Comparison of ENCODE assay signal across 29 mouse cellular contexts in the genomic region with DNA sequence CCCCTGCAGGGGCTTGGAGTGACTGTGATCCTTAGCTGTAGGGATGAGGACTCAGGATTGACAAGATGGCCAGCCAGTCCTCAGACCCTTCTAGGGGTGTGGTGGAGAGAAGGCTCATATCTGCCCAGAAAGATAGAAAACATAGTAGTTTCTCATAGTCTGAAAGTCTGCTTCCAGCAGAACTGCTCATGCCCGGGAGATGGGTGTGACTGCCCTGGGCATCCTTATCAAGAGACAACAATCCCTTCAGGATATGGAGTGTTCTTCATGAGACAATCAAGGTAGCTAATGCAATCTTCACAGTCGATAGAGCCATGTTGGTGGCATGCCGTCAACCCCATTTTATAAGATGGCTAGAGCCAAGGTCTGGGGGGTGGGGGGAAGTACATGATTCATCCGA.
DNase-seq lines count a peak whose midpoint lies in the region; ATAC-seq and TF ChIP-seq lines count a peak whose summit lies in the region.
"Had no signal": no experiment of that assay in that cellular context is flagged by ENCODE, and none has a peak within 500 bp of the region (broad histone marks: within the 10 kb centered on the region; RNA-seq: fewer than 3 reads in every experiment).

No protein-coding gene starts in this region.

- H3K27ac ChIP-seq in forebrain, embryonic 11.5 days (ENCODE audit: low read depth, low read length) = no peak overlapping the region
- no peak overlapping the region for H3K27ac ChIP-seq in forebrain, embryonic 12.5 days
- no peak overlapping the region for H3K27ac ChIP-seq in liver, postnatal 0 days (ENCODE audit: low read depth)
- no peak overlapping the region for H3K27ac ChIP-seq in liver, embryonic 13.5 days
- H3K27ac ChIP-seq in liver, embryonic 15.5 days (replicated peaks) = no peak overlapping the region
- no peak overlapping the region for H3K27ac ChIP-seq in neural tube, embryonic 15.5 days (replicated peaks)
- H3K27ac ChIP-seq: embryonic facial prominence, embryonic 13.5 days; embryonic facial prominence, embryonic 15.5 days; forebrain, embryonic 10.5 days had no signal

- no peak overlapping the region for H3K4me3 ChIP-seq in forebrain, embryonic 11.5 days (ENCODE audit: low read depth, low read length)
- no peak overlapping the region for H3K4me3 ChIP-seq in forebrain, embryonic 12.5 days (replicated peaks)
- no peak overlapping the region for H3K4me3 ChIP-seq in liver, postnatal 0 days (ENCODE audit: low read depth, low read length)
- H3K4me3 ChIP-seq in liver, embryonic 13.5 days (replicated peaks) = no peak overlapping the region
- H3K4me3 ChIP-seq in liver, embryonic 15.5 days (replicated peaks) = no peak overlapping the region
- no peak overlapping the region for H3K4me3 ChIP-seq in neural tube, embryonic 15.5 days (replicated peaks)
- H3K4me3 ChIP-seq: embryonic facial prominence, embryonic 13.5 days; embryonic facial prominence, embryonic 15.5 days; erythroblast, embryonic 14.5 days; forebrain, embryonic 10.5 days had no signal

- 96% methylated on average over 4 of the region's 4 CpGs for WGBS in forebrain, embryonic 11.5 days
- 92% methylated on average over 4 of the region's 4 CpGs for WGBS in forebrain, embryonic 12.5 days
- WGBS in liver, postnatal 0 days (ENCODE audit: insufficient replicate concordance) = 59% methylated on average over 4 of the region's 4 CpGs
- WGBS in liver, embryonic 13.5 days (ENCODE audit: insufficient replicate concordance) = 28% methylated on average over 4 of the region's 4 CpGs
- 30% methylated on average over 4 of the region's 4 CpGs for WGBS in liver, embryonic 15.5 days (ENCODE audit: insufficient replicate concordance)
- WGBS in neural tube, embryonic 15.5 days = 90% methylated on average over 4 of the region's 4 CpGs

- H3K27me3 ChIP-seq in forebrain, embryonic 11.5 days (ENCODE audit: control insufficient read depth, insufficient read depth, low read length) = no peaks in the 10 kb centered on the region
- H3K27me3 ChIP-seq in forebrain, embryonic 12.5 days = peaks cover 3% of the 10 kb centered on the region; the same call in 1 of the 2 replicates
- no peaks in the 10 kb centered on the region for H3K27me3 ChIP-seq in liver, postnatal 0 days (ENCODE audit: insufficient read depth, low read length)
- no peaks in the 10 kb centered on the region for H3K27me3 ChIP-seq in liver, embryonic 13.5 days
- 0 out of 2 replicates have a peak, but pooled peaks cover 3% of the 10 kb centered on the region for H3K27me3 ChIP-seq in liver, embryonic 15.5 days
- no peaks in the 10 kb centered on the region for H3K27me3 ChIP-seq in neural tube, embryonic 15.5 days (replicated peaks)
- H3K27me3 ChIP-seq: embryonic facial prominence, embryonic 13.5 days; embryonic facial prominence, embryonic 15.5 days had no signal

- TF ChIP-seq CTCF in liver, postnatal 0 days (IDR thresholded peaks at IDR 0.05; ENCODE audit: low read depth) = no peak

- DNase-seq in forebrain, embryonic 11.5 days (ENCODE audit: low spot score) = peak; percentile 11
- DNase-seq in liver = peak; percentile 6
- no peak for DNase-seq in liver, postnatal 0 days
- no peak for DNase-seq in liver, embryonic 13.5 days
- no peak for DNase-seq in adrenal gland, adult (ENCODE audit: inconsistent age in 2 of 2, low spot score in 1 of 2)
- DNase-seq: adrenal gland, adult 2 months; adrenal gland, postnatal 10 days; adrenal gland, postnatal 25 days; B cell, adult 2 months; cerebellum, adult 11 months; cerebellum, adult 18-20 months; cerebellum, adult 8-10 months; cerebellum, adult 9-11 months; cerebellum, postnatal 14 days; cerebellum, postnatal 36 days; embryo, embryonic 11 days had no signal

- peaks cover 7% of the 10 kb centered on the region; the same call in 1 of the 2 replicates for H3K4me1 ChIP-seq in forebrain, embryonic 11.5 days (replicated peaks; ENCODE audit: control insufficient read depth, insufficient read depth, low read length)
- H3K4me1 ChIP-seq in forebrain, embryonic 12.5 days = peaks cover 12% of the 10 kb centered on the region
- H3K4me1 ChIP-seq in liver, postnatal 0 days (ENCODE audit: insufficient read depth) = no peaks in the 10 kb centered on the region
- peaks cover 7% of the 10 kb centered on the region for H3K4me1 ChIP-seq in liver, embryonic 13.5 days (replicated peaks)
- H3K4me1 ChIP-seq in liver, embryonic 15.5 days (replicated peaks) = 0 out of 2 replicates have a peak, but pooled peaks cover 7% of the 10 kb centered on the region
- no peaks in the 10 kb centered on the region for H3K4me1 ChIP-seq in neural tube, embryonic 15.5 days
- H3K4me1 ChIP-seq: embryonic facial prominence, embryonic 15.5 days had no signal

- no peaks in the 10 kb centered on the region for H3K36me3 ChIP-seq in forebrain, embryonic 11.5 days (ENCODE audit: control insufficient read depth, insufficient read depth, low read length)
- H3K36me3 ChIP-seq in forebrain, embryonic 12.5 days (replicated peaks) = no peaks in the 10 kb centered on the region
- H3K36me3 ChIP-seq in liver, postnatal 0 days (replicated peaks; ENCODE audit: insufficient read depth, low read length) = no peaks in the 10 kb centered on the region
- no peaks in the 10 kb centered on the region for H3K36me3 ChIP-seq in liver, embryonic 13.5 days
- no peaks in the 10 kb centered on the region for H3K36me3 ChIP-seq in liver, embryonic 15.5 days (replicated peaks)
- no peaks in the 10 kb centered on the region for H3K36me3 ChIP-seq in neural tube, embryonic 15.5 days
- H3K36me3 ChIP-seq: embryonic facial prominence, embryonic 13.5 days; embryonic facial prominence, embryonic 15.5 days; forebrain, embryonic 10.5 days; G1E had no signal

- no peak for ATAC-seq in forebrain, embryonic 11.5 days (replicated peaks; ENCODE audit: low FRiP score)
- ATAC-seq in forebrain, embryonic 12.5 days (ENCODE audit: low FRiP score) = no peak
- no peak for ATAC-seq in liver, postnatal 0 days
- peak; percentile 70 for ATAC-seq in liver, embryonic 13.5 days (ENCODE audit: low read depth)
- peak; percentile 15; the same call in 1 of the 2 replicates for ATAC-seq in liver, embryonic 15.5 days (ENCODE audit: insufficient read depth)
- ATAC-seq in neural tube, embryonic 15.5 days (ENCODE audit: low FRiP score) = no peak
- ATAC-seq: activated CD4-positive, CD25-positive, alpha-beta regulatory T cell, adult 4 months; CD4-positive, CD25-positive, alpha-beta regulatory T cell, adult 4 months; forebrain, embryonic 14.5 days; forebrain, embryonic 16.5 days; Patski had no signal

- H3K9me3 ChIP-seq in forebrain, embryonic 11.5 days (ENCODE audit: control insufficient read depth, low read length) = no peaks in the 10 kb centered on the region
- no peaks in the 10 kb centered on the region for H3K9me3 ChIP-seq in forebrain, embryonic 12.5 days
- no peaks in the 10 kb centered on the region for H3K9me3 ChIP-seq in liver, postnatal 0 days (ENCODE audit: low read length)
- no peaks in the 10 kb centered on the region for H3K9me3 ChIP-seq in liver, embryonic 13.5 days (replicated peaks)
- no peaks in the 10 kb centered on the region for H3K9me3 ChIP-seq in liver, embryonic 15.5 days (replicated peaks)
- H3K9me3 ChIP-seq in neural tube, embryonic 15.5 days (replicated peaks) = no peaks in the 10 kb centered on the region
- H3K9me3 ChIP-seq: embryonic facial prominence, embryonic 13.5 days; embryonic facial prominence, embryonic 15.5 days; forebrain, embryonic 10.5 days had no signal

- no peak overlapping the region for H3K9ac ChIP-seq in forebrain, embryonic 11.5 days (ENCODE audit: low read length)
- H3K9ac ChIP-seq in forebrain, embryonic 12.5 days = no peak overlapping the region
- H3K9ac ChIP-seq in liver, postnatal 0 days (replicated peaks) = no peak overlapping the region
- no peak overlapping the region for H3K9ac ChIP-seq in liver, embryonic 13.5 days
- H3K9ac ChIP-seq in liver, embryonic 15.5 days = no peak overlapping the region
- H3K9ac ChIP-seq in neural tube, embryonic 15.5 days (replicated peaks) = no peak overlapping the region
- H3K9ac ChIP-seq: embryonic facial prominence, embryonic 13.5 days; embryonic facial prominence, embryonic 15.5 days had no signal

- no peak overlapping the region for H3K4me2 ChIP-seq in forebrain, embryonic 11.5 days (ENCODE audit: low read depth, low read length, severe bottlenecking)
- H3K4me2 ChIP-seq in forebrain, embryonic 12.5 days = no peak overlapping the region
- H3K4me2 ChIP-seq in liver, postnatal 0 days (ENCODE audit: low read depth, low read length) = no peak overlapping the region
- H3K4me2 ChIP-seq in liver, embryonic 13.5 days = no peak overlapping the region
- no peak overlapping the region for H3K4me2 ChIP-seq in liver, embryonic 15.5 days
- no peak overlapping the region for H3K4me2 ChIP-seq in neural tube, embryonic 15.5 days
- H3K4me2 ChIP-seq: embryonic facial prominence, embryonic 13.5 days; embryonic facial prominence, embryonic 15.5 days had no signal

- no peak for TF ChIP-seq EP300 in liver, postnatal 0 days (IDR thresholded peaks at IDR 0.05; ENCODE audit: low read depth)

Comparison
In these comparisons a context has a peak if more than half of its experiments do, and no peak if none do; other contexts are left out.
1. ATAC-seq: peak in liver, embryonic 13.5 days (single experiment) and liver, embryonic 15.5 days (single experiment); none in forebrain, embryonic 11.5 days (single experiment), forebrain, embryonic 12.5 days (single experiment), liver, postnatal 0 days (single experiment) and neural tube, embryonic 15.5 days (single experiment).
2. DNase-seq: peak in forebrain, embryonic 11.5 days (single experiment) and liver (single experiment); none in liver, postnatal 0 days (single experiment), liver, embryonic 13.5 days (single experiment) and adrenal gland, adult (0 of 2).